Mouse (Mus musculus) left cerebral cortex, adult 9 months (tissue): ENCODE measurements around the gene Klhdc2.
A peak's percentile ranks its signal among the peaks of the same experiment; 100 is the strongest.

ENCODE experiments used
- DNase-seq, 2 experiments: peaks; one replicate each; pipeline ENCODE4 v3.0.0; 2022; ENCODE audit warnings: low spot score in 2 of 2

Klhdc2 gene

DNA sequence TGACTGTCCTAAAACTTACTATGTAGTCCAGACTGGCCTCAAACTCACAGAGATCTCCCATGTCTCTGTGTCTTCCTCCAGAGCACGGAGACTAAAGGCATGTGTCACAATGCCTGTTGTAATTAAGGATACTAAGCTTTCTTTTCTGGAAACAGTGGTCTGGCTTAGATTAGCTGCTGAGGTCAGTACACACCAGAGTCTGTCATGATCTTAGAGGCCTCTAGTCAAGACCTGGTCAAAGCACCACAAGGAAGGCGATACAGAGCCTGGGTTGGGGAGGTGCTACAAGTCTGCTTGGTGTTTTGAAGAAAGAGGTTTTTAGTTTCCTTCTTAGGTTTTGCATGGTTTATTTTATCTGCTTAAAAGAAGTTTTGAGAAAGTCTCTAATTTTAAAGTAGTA is 3.9 kb downstream of the Klhdc2 start:
- DNase-seq: no peak

DNA sequence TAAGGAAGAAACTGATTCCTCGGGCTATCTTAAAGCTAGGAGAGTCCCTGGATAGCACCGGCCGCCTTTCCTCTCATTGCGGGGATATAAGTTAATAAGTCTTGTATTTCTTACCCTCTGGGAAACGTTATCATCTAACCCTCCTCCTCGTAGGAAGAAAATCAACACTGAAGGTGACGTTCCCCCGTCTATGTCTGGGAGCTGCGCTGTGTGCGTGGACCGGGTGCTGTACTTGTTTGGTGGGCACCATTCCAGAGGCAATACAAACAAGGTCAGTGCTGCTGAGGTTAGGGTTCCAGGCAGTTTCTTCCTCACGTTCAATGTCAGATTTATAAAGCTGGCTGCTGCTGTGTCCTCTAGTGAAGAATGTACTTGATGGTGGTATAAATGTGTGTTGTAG is 5.7 kb downstream of the Klhdc2 start:
- DNase-seq: no peak

DNA sequence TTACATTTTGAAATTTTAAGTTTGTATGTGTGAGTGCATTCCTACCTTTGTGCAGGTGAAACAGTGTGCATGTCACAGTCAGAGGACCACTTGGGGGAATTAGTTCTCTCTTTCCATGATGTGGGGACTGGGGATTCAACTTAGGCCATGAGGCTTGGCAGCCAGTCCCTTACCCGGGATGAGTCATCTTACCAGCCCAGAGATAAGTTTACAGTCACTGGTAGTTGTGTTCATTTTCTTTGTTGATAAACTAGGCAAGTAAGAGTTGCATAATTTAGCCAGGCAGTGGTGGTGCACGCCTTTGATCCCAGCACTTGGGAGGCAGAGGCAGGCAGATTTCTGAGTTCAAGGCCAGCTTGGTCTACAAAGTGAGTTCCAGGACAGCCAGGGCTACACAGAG is 7.6 kb downstream of the Klhdc2 start:
- no peak for DNase-seq

DNA sequence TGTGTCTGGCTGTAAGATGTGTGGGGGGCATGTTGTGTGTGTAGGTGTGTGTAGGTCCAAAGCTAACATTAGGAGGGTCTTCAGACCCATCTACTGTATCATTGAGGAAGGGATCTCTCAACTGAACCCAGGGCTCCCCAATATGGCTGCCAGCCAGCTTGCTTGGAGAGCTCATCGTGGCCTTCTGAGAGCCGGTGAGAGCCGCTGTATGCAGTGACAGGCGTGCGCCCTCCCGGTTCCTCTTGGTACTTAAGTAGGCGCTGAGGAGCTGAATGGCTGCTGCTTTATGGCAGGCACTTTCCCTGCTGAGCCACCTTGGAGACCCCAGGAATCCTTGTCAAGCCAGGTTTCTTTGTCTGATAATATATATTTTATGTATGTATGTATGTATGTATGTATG is 9.9 kb downstream of the Klhdc2 start:
- no peak for DNase-seq

DNA sequence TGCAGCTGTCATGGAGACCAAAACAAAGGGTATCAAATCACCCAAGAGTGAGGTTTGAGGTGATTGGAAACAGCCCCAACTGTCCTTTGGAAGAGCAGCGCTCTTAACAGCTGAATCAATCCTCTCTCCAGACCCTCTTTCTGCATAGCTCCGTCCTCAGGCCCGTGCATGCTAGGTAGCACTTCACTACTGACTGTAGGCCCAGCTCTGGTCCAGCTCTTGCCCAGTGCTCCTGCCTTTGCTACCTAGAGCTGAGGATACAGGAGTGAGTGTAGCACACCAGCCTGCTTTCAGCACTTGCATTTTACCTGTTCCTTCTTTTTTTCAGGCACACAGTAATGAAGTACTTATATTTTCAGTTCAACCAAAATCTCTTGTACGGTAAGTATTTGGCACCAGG is 13.2 kb downstream of the Klhdc2 start:
- DNase-seq: no peak

DNA sequence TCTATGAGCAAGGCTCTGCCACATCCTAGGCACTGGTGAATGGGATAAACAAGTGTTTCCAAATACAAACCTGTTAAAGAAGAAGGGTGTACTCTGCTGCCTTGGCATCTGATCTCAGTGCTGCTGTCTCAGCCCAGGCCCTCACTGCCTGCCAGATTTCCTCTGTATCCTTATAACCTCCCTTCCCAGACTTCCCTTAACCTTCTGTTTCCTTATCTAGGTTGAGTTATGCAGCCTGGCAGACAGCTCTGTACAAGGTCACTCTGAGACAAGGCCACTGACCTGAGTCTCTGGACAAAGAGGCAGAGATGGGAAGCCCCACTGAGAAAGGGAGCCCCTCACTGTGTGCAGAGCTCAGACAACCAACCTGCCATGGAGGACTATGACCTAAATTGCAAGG is 21.9 kb downstream of the Klhdc2 start:
- no peak for DNase-seq

DNA sequence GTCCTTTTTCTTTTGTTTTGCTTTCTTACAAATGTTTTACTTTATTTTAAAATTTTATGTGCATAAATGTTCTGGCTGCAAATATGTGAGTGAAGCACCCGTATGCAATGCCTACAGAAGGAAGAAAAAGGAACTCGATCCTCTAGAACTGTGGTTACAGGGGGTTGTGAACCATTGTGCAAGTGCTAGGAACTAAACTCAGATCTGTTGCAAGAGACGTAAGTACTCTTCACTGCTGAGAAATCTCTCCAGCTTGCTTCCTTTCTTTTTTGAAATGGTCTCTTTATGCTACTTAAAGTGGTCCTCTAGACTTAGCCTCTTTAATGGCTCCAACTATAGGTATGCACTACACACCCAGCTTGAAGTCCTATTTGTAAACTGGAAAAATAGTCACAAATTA is 34.7 kb downstream of the Klhdc2 start:
- no peak for DNase-seq

DNA sequence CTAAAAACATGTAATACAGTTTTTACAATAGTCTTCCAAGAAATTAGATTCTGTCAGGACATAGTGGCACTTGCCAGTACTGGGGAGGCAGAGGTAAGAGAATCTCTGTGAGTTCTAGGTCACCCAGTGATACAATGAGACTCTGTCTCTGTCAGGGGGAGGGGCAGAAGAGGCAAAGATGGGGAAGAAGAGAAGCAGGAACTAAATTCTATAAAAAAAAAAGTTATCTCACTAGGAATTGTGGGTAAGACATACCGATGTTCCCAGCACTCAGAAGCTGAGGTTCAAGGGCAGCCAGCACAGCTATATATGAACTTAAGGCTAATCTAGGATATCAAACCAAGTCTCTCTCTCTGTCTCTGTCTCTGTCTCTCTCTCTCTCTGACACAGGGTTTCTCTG is 35.7 kb downstream of the Klhdc2 start:
- DNase-seq: no peak

DNA sequence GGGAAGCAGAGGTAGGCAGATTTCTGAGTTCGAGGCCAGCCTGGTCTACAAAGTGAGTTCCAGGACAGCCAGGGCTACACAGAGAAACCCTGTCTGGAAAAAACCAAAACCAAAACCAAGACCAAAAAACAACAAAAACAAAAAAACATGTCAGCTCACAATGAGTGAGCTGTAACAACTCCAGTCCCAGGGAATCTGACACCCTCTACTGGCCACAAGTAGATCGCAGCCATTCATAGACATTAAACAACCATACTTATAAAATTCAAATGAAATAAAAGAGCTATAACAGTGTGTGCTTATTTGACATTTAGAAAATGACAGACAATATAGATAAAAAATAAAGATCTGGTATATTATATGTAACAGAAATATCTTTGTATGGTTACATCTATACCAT is 37.1 kb downstream of the Klhdc2 start:
- DNase-seq: peak in 1 of 2 experiments; percentile 23

DNA sequence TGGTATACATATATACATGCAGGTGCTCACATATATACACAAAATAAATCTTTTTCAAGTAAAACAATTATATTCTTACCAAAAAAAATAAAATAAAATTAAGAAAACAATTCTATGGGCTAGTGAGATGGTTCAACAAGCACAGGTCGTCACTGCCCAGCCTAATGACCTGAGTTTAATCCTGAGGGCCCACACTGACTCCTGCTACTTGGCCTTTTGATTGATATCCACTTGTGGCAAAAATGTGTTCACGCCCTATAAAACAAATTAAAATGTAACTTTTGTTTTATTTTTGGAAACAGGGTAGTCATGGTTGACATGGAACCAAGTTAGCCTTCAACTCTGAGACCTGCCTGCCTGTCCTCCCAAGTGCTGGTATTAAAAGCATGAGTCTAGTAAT is 53.4 kb downstream of the Klhdc2 start:
- DNase-seq: no peak

DNA sequence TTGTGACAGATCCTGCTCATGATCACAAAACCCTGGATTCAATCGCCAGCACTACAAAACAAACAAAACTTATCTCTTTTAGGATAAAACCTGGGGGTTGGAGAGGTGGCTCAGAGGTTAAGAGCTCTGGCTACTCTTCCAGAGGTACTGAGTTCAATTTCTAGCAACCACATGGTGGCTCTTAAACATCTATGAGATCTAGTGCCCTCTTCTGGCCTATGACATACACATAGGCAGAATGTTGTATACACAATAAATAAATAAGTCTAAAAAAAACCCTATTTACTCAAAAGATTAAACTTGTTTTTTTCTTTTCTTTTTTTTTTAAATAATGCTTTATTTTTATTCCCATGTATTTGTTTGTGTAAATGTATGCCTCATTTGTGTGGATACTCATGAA is 55.2 kb downstream of the Klhdc2 start:
- no peak for DNase-seq

DNA sequence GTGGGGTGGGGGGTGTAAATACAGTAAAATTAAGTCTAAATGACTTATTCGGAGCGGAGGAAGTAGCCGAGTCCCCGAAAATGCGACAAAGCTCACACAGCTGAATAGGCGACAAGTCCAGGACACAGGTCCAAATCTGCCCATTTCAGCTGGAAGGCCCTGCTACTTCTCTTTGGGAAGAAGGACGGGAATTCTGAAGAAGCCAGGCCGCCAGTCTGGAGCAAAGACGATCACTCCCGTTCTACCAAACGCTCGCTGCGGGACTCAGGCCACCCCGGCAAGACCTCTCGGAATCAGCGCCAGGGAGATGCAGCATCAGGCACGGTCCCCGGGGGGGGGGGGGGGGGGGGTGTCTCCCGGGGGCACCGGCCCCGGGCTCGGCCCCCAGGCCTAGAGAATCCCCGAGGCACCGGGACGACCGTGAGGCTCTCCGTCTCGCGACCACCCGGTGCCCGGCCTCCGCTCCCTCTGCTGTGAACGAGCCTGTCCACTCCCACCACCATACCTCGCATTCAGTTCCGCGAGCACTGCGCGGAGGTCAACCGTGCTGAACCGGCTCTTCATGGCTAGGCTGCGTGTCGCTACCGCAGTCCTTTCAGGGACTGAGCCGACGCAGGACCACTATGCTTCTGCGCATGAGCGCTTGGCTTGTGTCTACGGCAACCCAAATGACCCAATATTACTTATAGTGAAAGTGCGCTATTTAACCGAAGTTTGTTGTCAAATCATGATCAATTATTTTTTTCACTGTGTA is 60.2 kb downstream of the Klhdc2 start, which contains the start of gene Nemf:
Gene Nemf (minus strand): TSS at position 620 of the 754 bp plus-strand sequence.
- DNase-seq: peak; percentile 63 to 90

DNA sequence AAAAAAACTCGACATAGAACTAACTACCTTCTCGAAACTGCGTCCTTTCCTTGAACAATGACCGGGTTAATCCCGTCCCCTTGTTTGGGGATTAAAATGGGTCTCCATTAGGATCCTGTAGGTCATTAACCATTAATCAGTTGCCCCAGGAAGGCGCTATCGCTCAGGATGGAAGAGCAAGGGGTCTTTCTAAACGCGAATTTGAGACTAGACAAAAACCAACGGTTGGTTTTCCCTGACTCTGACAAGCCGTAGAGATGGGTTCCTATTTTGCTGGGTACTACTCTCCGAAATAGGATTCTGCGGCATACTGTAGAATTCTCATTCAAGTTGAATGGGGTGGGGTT is 60.8 kb downstream of the Klhdc2 start:
- no peak for DNase-seq
